Mouse (Mus musculus): ENCODE measurements around the gene Ppm1n. TPM values are rescaled to one million over a fixed set of nuclear protein-coding genes. Genes with fewer than 3 reads are reported as not detected.
A peak's percentile ranks its signal among the peaks of the same experiment; 100 is the strongest.

The Ppm1n gene
- polyA plus RNA-seq, 1 experiment, result 0.30 TPM

DNA sequence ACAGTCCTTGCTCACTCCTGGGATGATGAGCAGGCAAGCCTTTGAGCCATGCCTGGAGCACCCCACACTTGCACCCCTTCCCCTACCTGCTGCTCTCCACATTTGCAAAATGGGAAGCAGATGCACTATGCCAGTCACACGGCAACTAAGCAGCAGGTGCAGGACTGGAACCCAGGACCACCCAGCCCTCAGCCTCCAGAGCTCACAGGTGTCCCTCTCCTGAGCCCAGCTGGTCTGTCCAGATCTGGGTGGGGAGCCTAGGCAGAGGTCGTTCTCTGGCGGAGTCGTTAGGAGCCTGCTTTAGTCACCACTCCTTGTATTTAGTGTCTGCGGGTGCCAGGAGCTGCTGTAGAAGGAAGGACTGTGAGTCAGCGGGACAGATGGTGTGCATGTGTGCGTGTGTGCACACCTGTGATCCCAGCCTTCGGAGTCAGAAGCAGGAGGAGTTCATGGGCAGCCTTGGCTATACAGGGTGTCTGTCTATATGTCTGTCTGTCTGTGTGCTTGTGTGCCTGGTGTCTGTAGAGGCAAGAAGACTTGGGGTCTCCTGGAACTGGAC, 38.9 kb downstream of the Ppm1n start:
- no peaks in the 10 kb centered on the region for H3K27me3 ChIP-seq (ENCODE audit: control insufficient read depth, insufficient read depth, low read length)
- H3K4me3 ChIP-seq (ENCODE audit: control insufficient read depth, low read depth, low read length), result no peak overlapping the region
- H3K27ac ChIP-seq (ENCODE audit: control insufficient read depth, insufficient read depth, low read depth, low read length), result no peak overlapping the region
- H3K4me1 ChIP-seq (ENCODE audit: control insufficient read depth, insufficient read depth, low read length), result no peaks in the 10 kb centered on the region
- TF ChIP-seq CTCF (IDR thresholded peaks at IDR 0.05; ENCODE audit: control insufficient read depth, insufficient read depth, insufficient replicate concordance, low read depth, low read length) (no peak), POLR2A (IDR thresholded peaks at IDR 0.05; ENCODE audit: control insufficient read depth, low read depth, low read length) (no peak)
- no peaks in the 10 kb centered on the region for H3K36me3 ChIP-seq (ENCODE audit: control insufficient read depth, insufficient read depth, low read length)

- Histone ChIP-seq H3K27ac (ENCODE audit: control insufficient read depth, insufficient read depth, low read depth, low read length) (no peak overlapping the region), H3K4me3 (ENCODE audit: control insufficient read depth, low read depth, low read length) (no peak overlapping the region), H3K36me3 (ENCODE audit: control insufficient read depth, insufficient read depth, low read length) (no peaks in the 10 kb centered on the region), H3K27me3 (ENCODE audit: control insufficient read depth, insufficient read depth, low read length) (no peaks in the 10 kb centered on the region), H3K4me1 (ENCODE audit: control insufficient read depth, insufficient read depth, low read length) (no peaks in the 10 kb centered on the region)
- TF ChIP-seq CTCF (IDR thresholded peaks at IDR 0.05; ENCODE audit: control insufficient read depth, insufficient read depth, insufficient replicate concordance, low read depth, low read length), result no peak
- TF ChIP-seq POLR2A (IDR thresholded peaks at IDR 0.05; ENCODE audit: control insufficient read depth, low read depth, low read length), result no peak
These were observed 39.9 kb downstream of the Ppm1n start for GRCm38 (mm10) chr7:19239986-19240385.

GRCm38 (mm10) chr7:19239423-19239822, 40.4 kb downstream of the Ppm1n start:
- no peak overlapping the region for H3K27ac ChIP-seq (ENCODE audit: control insufficient read depth, insufficient read depth, low read depth, low read length)
- no peaks in the 10 kb centered on the region for H3K4me1 ChIP-seq (ENCODE audit: control insufficient read depth, insufficient read depth, low read length)
- TF ChIP-seq CTCF (IDR thresholded peaks at IDR 0.05; ENCODE audit: control insufficient read depth, insufficient read depth, insufficient replicate concordance, low read depth, low read length), result peak; percentile 85; the same call in 1 of the 2 replicates
- no peak for TF ChIP-seq POLR2A (IDR thresholded peaks at IDR 0.05; ENCODE audit: control insufficient read depth, low read depth, low read length)
- H3K36me3 ChIP-seq (ENCODE audit: control insufficient read depth, insufficient read depth, low read length), result no peaks in the 10 kb centered on the region
- H3K27me3 ChIP-seq (ENCODE audit: control insufficient read depth, insufficient read depth, low read length), result no peaks in the 10 kb centered on the region
- H3K4me3 ChIP-seq (ENCODE audit: control insufficient read depth, low read depth, low read length), result no peak overlapping the region

GRCm38 (mm10) chr7:19238344-19238743, 41.5 kb downstream of the Ppm1n start:
- no peak overlapping the region for H3K27ac ChIP-seq (ENCODE audit: control insufficient read depth, insufficient read depth, low read depth, low read length)
- H3K4me1 ChIP-seq (ENCODE audit: control insufficient read depth, insufficient read depth, low read length), result no peaks in the 10 kb centered on the region
- TF ChIP-seq POLR2A (IDR thresholded peaks at IDR 0.05; ENCODE audit: control insufficient read depth, low read depth, low read length) (no peak), CTCF (IDR thresholded peaks at IDR 0.05; ENCODE audit: control insufficient read depth, insufficient read depth, insufficient replicate concordance, low read depth, low read length) (no peak)
- H3K4me3 ChIP-seq (ENCODE audit: control insufficient read depth, low read depth, low read length), result no peak overlapping the region
- H3K27me3 ChIP-seq (ENCODE audit: control insufficient read depth, insufficient read depth, low read length), result no peaks in the 10 kb centered on the region
- no peaks in the 10 kb centered on the region for H3K36me3 ChIP-seq (ENCODE audit: control insufficient read depth, insufficient read depth, low read length)

DNA sequence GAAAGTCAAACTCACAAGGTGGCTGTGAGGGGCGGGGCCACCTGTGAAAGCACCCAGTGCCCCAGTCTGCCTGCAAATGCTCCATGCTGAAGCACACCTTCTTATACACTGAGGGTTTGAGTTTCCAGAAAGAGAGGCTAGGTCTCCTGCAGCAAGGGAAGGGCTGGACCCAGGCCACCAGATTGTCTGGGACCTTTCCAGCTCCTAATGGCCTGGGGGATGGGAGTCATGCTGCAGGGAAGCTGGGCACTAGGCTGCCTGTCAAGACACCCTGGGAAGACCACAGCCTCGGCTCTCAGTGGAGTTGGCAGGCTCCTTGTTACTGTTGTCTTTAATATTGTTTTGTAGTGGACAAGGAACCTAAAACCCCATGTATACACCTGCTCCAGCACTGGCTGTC, 43.5 kb downstream of the Ppm1n start:
- Histone ChIP-seq H3K4me1 (ENCODE audit: control insufficient read depth, insufficient read depth, low read length) (no peaks in the 10 kb centered on the region), H3K27ac (ENCODE audit: control insufficient read depth, insufficient read depth, low read depth, low read length) (no peak overlapping the region), H3K36me3 (ENCODE audit: control insufficient read depth, insufficient read depth, low read length) (no peaks in the 10 kb centered on the region), H3K27me3 (ENCODE audit: control insufficient read depth, insufficient read depth, low read length) (no peaks in the 10 kb centered on the region), H3K4me3 (ENCODE audit: control insufficient read depth, low read depth, low read length) (no peak overlapping the region)
- TF ChIP-seq POLR2A (IDR thresholded peaks at IDR 0.05; ENCODE audit: control insufficient read depth, low read depth, low read length) (no peak), CTCF (IDR thresholded peaks at IDR 0.05; ENCODE audit: control insufficient read depth, insufficient read depth, insufficient replicate concordance, low read depth, low read length) (no peak)

DNA sequence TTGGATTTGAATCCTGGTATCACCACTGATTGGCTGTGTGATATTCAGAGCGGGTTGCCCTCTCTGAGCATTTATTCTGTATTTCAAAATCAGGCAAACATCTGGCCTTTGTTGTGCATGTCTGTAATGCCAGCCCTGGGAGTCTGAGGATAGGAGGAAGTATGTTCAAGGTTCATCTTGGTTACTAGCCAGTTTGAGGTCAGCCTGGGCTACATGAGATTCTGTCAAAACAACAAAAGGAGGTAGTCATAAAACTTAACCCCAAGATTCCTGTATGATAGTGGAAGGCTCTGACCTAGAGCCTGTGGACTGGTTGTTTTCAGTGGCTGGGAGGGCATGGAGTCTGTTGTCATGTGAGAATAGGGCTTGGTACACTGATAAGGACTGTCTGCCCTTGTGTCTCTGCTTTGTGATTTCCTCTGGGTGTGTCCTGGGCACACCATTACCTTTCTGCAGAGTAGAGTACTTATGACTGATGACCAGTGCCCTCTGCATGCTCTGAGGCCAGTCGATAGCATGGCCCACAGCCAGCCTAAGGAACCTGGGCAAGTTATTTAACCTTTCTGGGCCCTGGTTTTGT, 44.7 kb downstream of the Ppm1n start:
- no peak overlapping the region for H3K27ac ChIP-seq (ENCODE audit: control insufficient read depth, insufficient read depth, low read depth, low read length)
- H3K4me1 ChIP-seq (ENCODE audit: control insufficient read depth, insufficient read depth, low read length), result no peaks in the 10 kb centered on the region
- TF ChIP-seq CTCF (IDR thresholded peaks at IDR 0.05; ENCODE audit: control insufficient read depth, insufficient read depth, insufficient replicate concordance, low read depth, low read length) (no peak), POLR2A (IDR thresholded peaks at IDR 0.05; ENCODE audit: control insufficient read depth, low read depth, low read length) (no peak)
- H3K27me3 ChIP-seq (ENCODE audit: control insufficient read depth, insufficient read depth, low read length), result no peaks in the 10 kb centered on the region
- no peak overlapping the region for H3K4me3 ChIP-seq (ENCODE audit: control insufficient read depth, low read depth, low read length)
- no peaks in the 10 kb centered on the region for H3K36me3 ChIP-seq (ENCODE audit: control insufficient read depth, insufficient read depth, low read length)

- no peak for TF ChIP-seq POLR2A (IDR thresholded peaks at IDR 0.05; ENCODE audit: control insufficient read depth, low read depth, low read length)
- TF ChIP-seq CTCF (IDR thresholded peaks at IDR 0.05; ENCODE audit: control insufficient read depth, insufficient read depth, insufficient replicate concordance, low read depth, low read length), result no peak
- Histone ChIP-seq H3K27ac (ENCODE audit: control insufficient read depth, insufficient read depth, low read depth, low read length) (no peak overlapping the region), H3K27me3 (ENCODE audit: control insufficient read depth, insufficient read depth, low read length) (no peaks in the 10 kb centered on the region), H3K4me1 (ENCODE audit: control insufficient read depth, insufficient read depth, low read length) (peaks cover under 1% of the 10 kb centered on the region; the same call in 1 of the 2 replicates), H3K4me3 (ENCODE audit: control insufficient read depth, low read depth, low read length) (no peak overlapping the region), H3K36me3 (ENCODE audit: control insufficient read depth, insufficient read depth, low read length) (no peaks in the 10 kb centered on the region)
These were observed 45.2 kb downstream of the Ppm1n start for GRCm38 (mm10) chr7:19234652-19235051.
